Mouse (Mus musculus): Measurements from ENCODE around the gene Tmem132d.

DNA sequence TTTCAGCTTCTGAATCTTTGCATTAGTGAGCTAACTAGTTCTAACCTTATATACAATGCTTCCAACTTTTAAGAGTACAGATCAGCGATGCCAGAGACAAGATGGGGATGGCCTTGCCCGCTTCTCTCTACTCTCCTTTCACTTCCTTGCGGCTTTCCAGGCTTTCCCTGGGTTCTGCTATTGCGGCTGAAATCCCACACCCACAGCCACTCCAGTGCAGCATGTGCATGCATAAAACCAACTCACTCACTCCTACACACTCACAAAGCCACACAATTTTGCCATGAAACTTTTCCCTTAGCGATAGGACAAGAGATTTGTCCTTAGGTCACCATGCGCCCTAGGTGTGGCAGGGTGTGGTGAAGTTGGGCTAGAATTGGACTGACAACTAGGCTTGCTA, 567.7 kb downstream of the Tmem132d start:
- TF ChIP-seq MAX (IDR thresholded peaks at IDR 0.05): no peak
- TF ChIP-seq CTCF (IDR thresholded peaks at IDR 0.05; ENCODE audit: control insufficient read depth, insufficient read depth, insufficient read length): no peak
- TF ChIP-seq USF1 (IDR thresholded peaks at IDR 0.05; ENCODE audit: low read depth): no peak
- no peak for TF ChIP-seq MYOG (IDR thresholded peaks at IDR 0.05; ENCODE audit: control insufficient read depth, extremely low read depth, insufficient read length)
